Mouse (Mus musculus): ENCODE results near the gene Pafah1b3. TPM values are rescaled to one million over a fixed set of nuclear protein-coding genes. Genes with fewer than 3 reads are reported as not detected.

The Pafah1b3 gene
- total RNA-seq, 2 experiments from 2014 or later, result 3.0 to 4.5 TPM

GRCm38 (mm10) chr7:25284766-25285165 lies 13.0 kb downstream of the Pafah1b3 start:
- intact Hi-C loops (cut with DNase I; ENCODE audit: low total_unique reads), result no loop called here
- no peak for DNase-seq

GRCm38 (mm10) chr7:25284171-25284570 lies 13.6 kb downstream of the Pafah1b3 start:
- intact Hi-C loops (cut with DNase I; ENCODE audit: low total_unique reads), result no loop called here
- peak; percentile 1 for DNase-seq

- intact Hi-C loops (cut with DNase I; ENCODE audit: low total_unique reads), result no loop called here
- peak; percentile 38 for DNase-seq
Observed at GRCm38 (mm10) chr7:25283637-25284036, 14.1 kb downstream of the Pafah1b3 start.

- DNase-seq, result peak; percentile 58
- intact Hi-C loops (cut with DNase I; ENCODE audit: low total_unique reads), result no loop called here
Observed at GRCm38 (mm10) chr7:25282731-25283211, 15.0 kb downstream of the Pafah1b3 start.

GRCm38 (mm10) chr7:25281734-25282601 lies 15.8 kb downstream of the Pafah1b3 start:
- intact Hi-C loops (cut with DNase I; ENCODE audit: low total_unique reads), result no loop called here
- peak; percentile 99 for DNase-seq

- intact Hi-C loops (cut with DNase I; ENCODE audit: low total_unique reads), result no loop called here
- no peak for DNase-seq
Observed at GRCm38 (mm10) chr7:25281166-25281733, 16.5 kb downstream of the Pafah1b3 start.

GRCm38 (mm10) chr7:25279861-25280791 lies 17.7 kb downstream of the Pafah1b3 start:
- DNase-seq, result peak; percentile 61
- intact Hi-C loops (cut with DNase I; ENCODE audit: low total_unique reads), result loop anchor here (5.0 kb wide), 1 partner anchor 38 kb away; no protein-coding TSS in a partner anchor

GRCm38 (mm10) chr7:25279076-25279860 lies 18.5 kb downstream of the Pafah1b3 start:
- intact Hi-C loops (cut with DNase I; ENCODE audit: low total_unique reads), result loop anchor here (5.0 kb wide), 1 partner anchor 37 kb away; no protein-coding TSS in a partner anchor

GRCm38 (mm10) chr7:25278341-25279075 lies 19.3 kb downstream of the Pafah1b3 start:
- peak; percentile 72 for DNase-seq
- intact Hi-C loops (cut with DNase I; ENCODE audit: low total_unique reads), result loop anchor here (5.0 kb wide), 1 partner anchor 36 kb away; no protein-coding TSS in a partner anchor

More at GRCm38 (mm10) chr7:25279076-25279860, 18.5 kb downstream of the Pafah1b3 start:
- DNase-seq, result peak; percentile 89

- intact Hi-C loops (cut with DNase I; ENCODE audit: low total_unique reads), result loop anchor here (5.0 kb wide), 1 partner anchor 36 kb away; no protein-coding TSS in a partner anchor
- no peak for DNase-seq
Observed at GRCm38 (mm10) chr7:25277998-25278340, 19.8 kb downstream of the Pafah1b3 start.

- no peak for DNase-seq
- intact Hi-C loops (cut with DNase I; ENCODE audit: low total_unique reads), result loop anchor here (5.0 kb wide), 1 partner anchor 35 kb away; no protein-coding TSS in a partner anchor
Observed at GRCm38 (mm10) chr7:25277405-25277804, 20.4 kb downstream of the Pafah1b3 start.

- intact Hi-C loops (cut with DNase I; ENCODE audit: low total_unique reads), result loop anchor here (5.0 kb wide), 1 partner anchor 33 kb away; no protein-coding TSS in a partner anchor
- DNase-seq, result no peak
Observed at GRCm38 (mm10) chr7:25275555-25276298, 22.1 kb downstream of the Pafah1b3 start.

GRCm38 (mm10) chr7:25274996-25275395 lies 22.8 kb downstream of the Pafah1b3 start:
- intact Hi-C loops (cut with DNase I; ENCODE audit: low total_unique reads), result loop anchor here (5.0 kb wide), 1 partner anchor 33 kb away; no protein-coding TSS in a partner anchor
- DNase-seq, result no peak

- intact Hi-C loops (cut with DNase I; ENCODE audit: low total_unique reads), result no loop called here
Observed at GRCm38 (mm10) chr7:25274571-25274970, 23.2 kb downstream of the Pafah1b3 start.

GRCm38 (mm10) chr7:25273259-25274241 lies 24.2 kb downstream of the Pafah1b3 start:
- DNase-seq, result no peak
- intact Hi-C loops (cut with DNase I; ENCODE audit: low total_unique reads), result no loop called here

More at GRCm38 (mm10) chr7:25274571-25274970, 23.2 kb downstream of the Pafah1b3 start:
- DNase-seq, result no peak
